Mouse (Mus musculus) lung, postnatal 14 days (tissue): ENCODE data around the gene Atad1.
"Not testable (repeated sequence)": the region's sequence is repeated elsewhere in the genome, so short reads cannot be mapped to it uniquely, and the experiment has no call there.

ENCODE experiments used
- DNase-seq: peaks from one replicate; pipeline ENCODE4 v3.0.0; 2021

Gene Atad1

GRCm38 (mm10) chr19:32740641-32741345 is 1.2 kb upstream of the Atad1 start:
- no peak for DNase-seq

- DNase-seq: no peak
These were observed 1.7 kb downstream of the Atad1 start for GRCm38 (mm10) chr19:32737844-32738243.

GRCm38 (mm10) chr19:32732922-32733321 is 6.7 kb downstream of the Atad1 start:
- DNase-seq: no peak

GRCm38 (mm10) chr19:32729785-32730184 is 9.8 kb downstream of the Atad1 start:
- DNase-seq: no peak

- DNase-seq: no peak
These were observed 12.9 kb downstream of the Atad1 start for GRCm38 (mm10) chr19:32726451-32727325.

- no peak for DNase-seq
These were observed 15.8 kb downstream of the Atad1 start for GRCm38 (mm10) chr19:32723817-32724216.

GRCm38 (mm10) chr19:32720319-32720718 is 19.3 kb downstream of the Atad1 start:
- DNase-seq: no peak

GRCm38 (mm10) chr19:32717590-32717989 is 22.0 kb downstream of the Atad1 start:
- no peak for DNase-seq

GRCm38 (mm10) chr19:32715681-32716080 is 23.9 kb downstream of the Atad1 start:
- DNase-seq: no peak

GRCm38 (mm10) chr19:32715201-32715600 is 24.4 kb downstream of the Atad1 start:
- DNase-seq: peak; percentile 83

GRCm38 (mm10) chr19:32713471-32713870 is 26.1 kb downstream of the Atad1 start:
- DNase-seq: no peak

- DNase-seq: peak; percentile 63
These were observed 27.0 kb downstream of the Atad1 start for GRCm38 (mm10) chr19:32712588-32713042.

- peak; percentile 93 for DNase-seq
These were observed 27.6 kb downstream of the Atad1 start for GRCm38 (mm10) chr19:32711761-32712541.

- no peak for DNase-seq
These were observed 29.3 kb downstream of the Atad1 start for GRCm38 (mm10) chr19:32710288-32710687.

- DNase-seq: no peak
These were observed 30.6 kb downstream of the Atad1 start for GRCm38 (mm10) chr19:32708996-32709395.

- DNase-seq: no peak
These were observed 37.4 kb downstream of the Atad1 start for GRCm38 (mm10) chr19:32702191-32702590.

- no peak for DNase-seq
These were observed 42.9 kb downstream of the Atad1 start for GRCm38 (mm10) chr19:32696674-32697073.

- DNase-seq: no peak
These were observed 49.9 kb downstream of the Atad1 start for GRCm38 (mm10) chr19:32689724-32690123.

GRCm38 (mm10) chr19:32688227-32688626 is 51.4 kb downstream of the Atad1 start:
- DNase-seq: not testable (repeated sequence)

- no peak for DNase-seq
These were observed 51.9 kb downstream of the Atad1 start for GRCm38 (mm10) chr19:32687721-32688120.

- no peak for DNase-seq
These were observed 56.5 kb downstream of the Atad1 start for GRCm38 (mm10) chr19:32683081-32683480.

- no peak for DNase-seq
These were observed 58.7 kb downstream of the Atad1 start for GRCm38 (mm10) chr19:32680894-32681293.

GRCm38 (mm10) chr19:32675766-32676165 is 63.8 kb downstream of the Atad1 start:
- DNase-seq: no peak
